Mouse (Mus musculus) embryonic fibroblast, embryonic 13.5 days (primary cell): ENCODE measurements at regions not wholly inside any gene's neighbourhood (a gene's known extent, or its start where the extent isn't known, plus 50 kb on each side); places are given as distances from the start of the nearest gene placed in this dataset.

Experiments
- CTCF ChIP-seq: IDR thresholded peaks from 2 replicates; pipeline ENCODE4 v1.5.1; 2011; ENCODE audit warnings: mild to moderate bottlenecking, control low read depth, low read length, moderate library complexity, borderline replicate concordance; ENCODE audit not compliant: insufficient read depth
- POLR2A ChIP-seq: IDR thresholded peaks from 2 replicates; pipeline ENCODE4 v1.6.1; 2011; ENCODE audit warnings: low read depth, mild to moderate bottlenecking, control low read depth, low read length, moderate library complexity

DNA sequence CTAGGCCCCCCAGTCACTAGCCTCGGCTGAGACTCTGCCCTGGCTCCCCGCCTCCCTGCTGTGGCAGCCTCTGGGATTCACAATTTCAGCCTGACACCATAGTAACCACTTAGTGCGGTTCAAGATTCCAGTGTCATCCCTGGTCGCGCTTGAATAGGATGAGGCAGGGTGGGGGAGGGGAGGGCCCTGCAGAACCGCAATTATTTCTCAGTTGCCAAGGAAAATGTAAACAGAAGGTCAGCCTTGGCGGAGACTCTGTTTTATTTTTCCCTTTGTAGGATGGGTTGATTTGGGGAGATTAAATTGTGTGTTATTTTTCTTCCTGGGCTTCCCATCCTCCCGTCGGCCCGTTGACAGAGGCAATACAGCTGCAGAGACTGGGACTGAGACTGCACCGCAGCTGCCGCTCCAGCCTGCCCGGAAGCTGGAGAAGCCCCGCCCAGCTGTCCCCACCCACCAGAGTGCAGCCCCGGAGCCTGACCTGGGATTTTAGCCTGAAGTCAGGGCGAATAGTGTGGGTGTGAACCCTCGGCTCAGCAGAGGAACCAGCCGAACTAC is 106.6 kb downstream of the Tpra1 start:
- no peak for TF ChIP-seq CTCF
- TF ChIP-seq POLR2A = no peak; the same call in 1 of the 2 replicates
